Mouse (Mus musculus): ENCODE data around the gene Emc3.

Emc3 gene

GRCm38 (mm10) chr6:113495071-113495675, 36.3 kb downstream of the Emc3 start:
- DNase-seq (ENCODE audit: low spot score) = no peak

GRCm38 (mm10) chr6:113494258-113494788, 37.1 kb downstream of the Emc3 start:
- peak; percentile 81 for DNase-seq (ENCODE audit: low spot score)

GRCm38 (mm10) chr6:113492101-113492864, 39.2 kb downstream of the Emc3 start:
- DNase-seq (ENCODE audit: low spot score) = no peak

- no peak for DNase-seq (ENCODE audit: low spot score)
These were observed 42.0 kb downstream of the Emc3 start for GRCm38 (mm10) chr6:113489410-113489809.

DNA sequence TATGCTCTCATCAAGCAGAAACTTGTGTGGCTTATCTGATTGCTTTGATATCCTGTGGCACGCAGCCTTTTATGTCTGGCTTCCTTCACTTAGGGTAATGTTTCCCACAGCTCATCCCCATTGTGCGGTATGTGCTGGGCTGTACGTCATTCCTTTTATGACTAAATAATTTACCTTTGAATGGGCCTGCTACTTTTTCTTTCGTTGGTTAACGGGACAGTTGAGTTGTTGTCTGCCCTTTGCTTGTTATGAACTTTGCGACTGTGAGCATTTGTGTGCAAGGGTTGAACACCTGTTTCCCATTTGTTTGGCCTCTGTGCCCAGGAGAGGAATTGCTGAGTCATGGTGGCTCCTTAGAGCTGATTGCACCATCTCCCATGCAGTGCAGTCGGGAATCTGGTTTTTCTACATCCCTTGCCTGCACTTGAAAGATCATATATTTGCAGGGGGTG, 44.3 kb downstream of the Emc3 start:
- no peak for DNase-seq (ENCODE audit: low spot score)

DNA sequence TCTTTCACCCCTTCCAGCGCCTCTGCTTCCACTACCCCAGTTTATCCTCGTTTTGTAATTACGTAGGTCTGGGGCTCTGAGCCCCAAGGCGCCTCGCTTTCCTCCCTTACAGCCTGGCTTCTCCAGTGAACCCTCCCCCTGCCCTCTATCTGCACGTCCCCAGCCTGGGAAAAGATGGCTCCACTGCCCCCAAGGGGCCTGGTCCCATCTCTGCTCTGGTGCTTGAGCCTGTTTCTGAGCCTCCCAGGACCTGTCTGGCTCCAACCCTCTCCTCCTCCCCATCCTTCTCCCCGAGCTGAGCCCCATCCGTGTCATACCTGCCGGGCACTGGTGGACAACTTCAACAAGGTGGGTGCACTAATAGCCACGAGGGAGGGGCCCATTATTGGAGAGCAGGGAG, 47.7 kb downstream of the Emc3 start:
- DNase-seq (ENCODE audit: low spot score) = peak; percentile 34

- peak; percentile 92 for DNase-seq (ENCODE audit: low spot score)
These were observed 48.3 kb downstream of the Emc3 start, which contains the start of gene Creld1 for GRCm38 (mm10) chr6:113483100-113483615. TSS of gene Creld1 (plus strand) at chr6:113483297.

- peak; percentile 46 for DNase-seq (ENCODE audit: low spot score)
These were observed 48.9 kb downstream of the Emc3 start for GRCm38 (mm10) chr6:113482477-113483099.

GRCm38 (mm10) chr6:113480555-113481373, 50.7 kb downstream of the Emc3 start:
- no peak for DNase-seq (ENCODE audit: low spot score)

DNA sequence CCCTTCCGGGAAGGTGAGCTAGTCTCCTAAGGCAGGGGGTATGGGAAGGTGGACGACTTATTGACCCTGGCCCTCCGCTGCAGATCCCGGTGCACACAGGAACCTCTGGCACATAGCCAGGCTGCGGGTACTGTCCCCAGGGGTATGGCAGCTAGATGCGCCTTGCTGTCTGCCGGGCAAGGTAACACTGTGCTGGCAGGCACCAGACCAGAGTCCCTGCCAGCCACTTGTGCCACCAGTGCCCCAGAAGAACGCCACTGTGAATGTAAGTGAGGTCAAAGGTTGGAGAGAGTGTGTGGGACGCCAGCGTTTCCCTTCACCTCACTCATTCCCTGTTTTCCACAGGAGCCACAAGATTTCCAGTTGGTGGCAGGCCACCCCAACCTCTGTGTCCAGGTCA, 52.5 kb downstream of the Emc3 start:
- DNase-seq (ENCODE audit: low spot score) = no peak

- DNase-seq (ENCODE audit: low spot score) = no peak
These were observed 54.1 kb downstream of the Emc3 start for GRCm38 (mm10) chr6:113477353-113477752.

GRCm38 (mm10) chr6:113473715-113474114, 57.7 kb downstream of the Emc3 start:
- DNase-seq (ENCODE audit: low spot score) = no peak

DNA sequence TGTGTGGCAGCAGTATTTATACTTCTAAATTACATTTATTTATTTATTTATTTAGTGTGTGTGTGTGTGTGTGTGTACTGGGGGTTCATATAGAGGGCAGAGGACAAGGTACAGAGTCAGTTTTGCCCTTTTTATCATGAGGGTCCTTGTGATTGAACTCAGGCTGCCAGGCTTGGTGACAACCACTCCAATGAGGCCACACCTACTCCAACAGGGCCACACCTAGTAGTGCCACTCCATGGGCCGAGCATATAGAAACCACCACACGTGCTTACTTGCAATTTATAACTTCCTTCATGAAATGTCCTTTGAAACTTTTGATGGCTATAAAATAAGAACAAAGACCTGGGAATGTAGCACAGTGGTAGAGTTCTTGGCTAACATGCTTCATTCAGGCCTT, 58.2 kb downstream of the Emc3 start:
- no peak for DNase-seq (ENCODE audit: low spot score)

- DNase-seq (ENCODE audit: low spot score) = peak; percentile 17
These were observed 59.4 kb downstream of the Emc3 start for GRCm38 (mm10) chr6:113472061-113472460.

DNA sequence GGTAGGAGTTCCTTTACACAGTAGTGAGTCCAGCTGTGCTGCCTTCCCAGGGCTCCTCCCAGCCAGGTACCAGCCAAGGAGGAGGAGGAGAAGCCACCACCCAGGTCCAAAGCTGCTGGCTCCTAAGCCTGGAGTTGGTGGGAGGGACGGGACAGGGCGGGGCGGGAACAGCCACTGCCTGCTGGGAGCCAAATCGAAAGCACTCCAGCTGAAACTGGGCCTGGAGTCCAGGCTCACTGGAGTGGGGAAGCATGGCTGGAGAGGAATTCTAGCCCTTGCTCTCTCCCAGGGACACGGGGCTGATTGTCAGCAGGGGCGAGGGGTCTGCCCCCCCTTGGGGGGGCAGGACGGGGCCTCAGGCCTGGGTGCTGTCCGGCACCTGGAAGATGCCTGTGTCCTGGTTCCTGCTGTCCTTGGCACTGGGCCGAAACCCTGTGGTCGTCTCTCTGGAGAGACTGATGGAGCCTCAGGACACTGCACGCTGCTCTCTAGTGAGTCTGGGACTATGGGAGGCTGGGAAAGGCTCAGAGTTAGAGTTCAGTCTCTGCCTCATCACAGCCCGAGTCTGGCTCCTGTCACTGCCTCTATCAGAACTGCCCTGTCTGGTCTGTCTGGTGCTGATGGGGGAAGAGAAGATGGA, 60.0 kb downstream of the Emc3 start, which contains the start of gene Il17rc:
Il17rc (plus strand) TSS at position 131 of the 640 bp plus-strand sequence.
- DNase-seq (ENCODE audit: low spot score) = peak; percentile 66

DNA sequence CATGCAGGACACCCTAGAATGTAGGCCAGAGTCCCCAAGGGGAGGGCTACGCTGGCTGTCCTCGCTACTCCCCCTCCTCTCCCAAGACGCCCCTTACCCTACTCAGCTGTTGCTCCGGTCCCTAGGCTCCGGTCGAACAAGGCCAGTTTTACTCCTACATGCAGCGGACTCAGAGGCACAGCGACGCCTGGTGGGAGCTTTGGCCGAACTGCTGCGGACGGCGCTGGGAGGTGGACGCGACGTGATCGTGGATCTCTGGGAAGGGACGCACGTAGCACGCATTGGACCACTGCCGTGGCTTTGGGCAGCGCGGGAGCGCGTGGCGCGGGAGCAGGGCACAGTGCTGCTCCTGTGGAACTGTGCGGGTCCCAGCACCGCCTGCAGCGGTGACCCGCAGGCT, 62.0 kb downstream of the Emc3 start:
- peak; percentile 78 for DNase-seq (ENCODE audit: low spot score)

- peak; percentile 61 for DNase-seq (ENCODE audit: low spot score)
These were observed 62.4 kb downstream of the Emc3 start for GRCm38 (mm10) chr6:113469021-113469420.

GRCm38 (mm10) chr6:113468512-113468911, 62.9 kb downstream of the Emc3 start:
- DNase-seq (ENCODE audit: low spot score) = no peak

- DNase-seq (ENCODE audit: low spot score) = no peak
These were observed 65.8 kb downstream of the Emc3 start for GRCm38 (mm10) chr6:113465602-113466001.

Measured in ovary, postnatal 36 days (tissue).